Mouse (Mus musculus): ENCODE data around the gene Ackr3.

DNA sequence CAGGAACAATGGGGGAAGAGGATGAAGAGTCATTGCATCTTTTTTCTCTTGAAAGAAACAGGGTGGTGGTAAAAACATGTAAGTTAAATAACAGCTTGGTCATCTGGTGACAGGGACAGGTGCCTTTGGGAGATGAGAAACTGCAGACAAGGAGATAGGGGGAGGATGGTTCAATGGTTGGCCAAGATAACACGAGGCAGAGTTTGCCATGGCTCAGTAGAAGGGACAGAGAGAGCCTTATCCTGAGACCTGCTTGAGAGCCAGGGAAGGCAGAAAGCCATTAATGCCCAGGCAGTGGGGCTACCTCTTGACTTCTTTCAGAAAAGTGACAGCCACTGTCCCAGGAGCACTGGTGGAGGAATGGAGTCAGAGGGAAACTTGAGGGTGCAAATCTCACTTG lies 43.0 kb downstream of the Ackr3 start:
- no peak for TF ChIP-seq POLR2AphosphoS5 (IDR thresholded peaks at IDR 0.05; ENCODE audit: insufficient replicate concordance, low read depth, low read length)
- TF ChIP-seq CTCF (IDR thresholded peaks at IDR 0.05; ENCODE audit: low read depth, low read length), result no peak
- no peak for TF ChIP-seq TAL1 (conservative IDR thresholded peaks at IDR 0.05; ENCODE audit: low read depth, low read length)
- no peak for TF ChIP-seq GATA1 (IDR thresholded peaks at IDR 0.05; ENCODE audit: borderline replicate concordance, low read length)
- no peak for TF ChIP-seq GATA2 (IDR thresholded peaks at IDR 0.05; ENCODE audit: borderline replicate concordance, low read depth, low read length)

All from G1E (cell line).